Mouse (Mus musculus) erythroblast, embryonic 14.5 days (primary cell): ENCODE measurements around the gene Spn.

Experiments
- GATA1 ChIP-seq: IDR thresholded peaks from 2 replicates; pipeline ENCODE4 v1.6.1; 2012; ENCODE audit warnings: low read length, inconsistent platforms, mixed read lengths
- TAL1 ChIP-seq: IDR thresholded peaks from 3 replicates; pipeline ENCODE4 v1.6.1; 2012; ENCODE audit warnings: low read length, inconsistent platforms, mixed read lengths

DNA sequence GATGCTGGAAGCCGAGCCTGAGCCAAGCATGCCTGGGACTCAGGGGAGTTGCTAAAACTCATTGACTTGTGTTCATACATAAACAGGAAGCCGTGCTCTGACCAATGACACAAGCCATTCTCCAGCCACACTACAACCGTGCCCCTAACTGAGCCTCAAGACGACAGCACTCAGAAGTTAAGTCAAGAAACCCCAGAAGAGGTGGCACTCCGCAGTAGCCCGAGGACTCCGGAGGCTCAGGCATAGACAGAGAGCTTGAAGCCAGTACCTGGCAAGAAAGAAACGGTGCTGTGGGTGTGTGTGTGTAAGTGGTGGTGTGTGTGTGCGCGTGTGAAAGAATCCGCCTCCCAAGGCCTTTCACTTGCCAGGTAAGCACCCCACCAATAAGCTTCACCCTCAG is 22.7 kb downstream of the Spn start:
- TF ChIP-seq GATA1 (no peak), TAL1 (no peak)
